Mouse (Mus musculus): ENCODE measurements at regions not wholly inside any gene's neighbourhood (a gene's known extent, or its start where the extent isn't known, plus 50 kb on each side); places are given as distances from the start of the nearest gene placed in this dataset.

DNA sequence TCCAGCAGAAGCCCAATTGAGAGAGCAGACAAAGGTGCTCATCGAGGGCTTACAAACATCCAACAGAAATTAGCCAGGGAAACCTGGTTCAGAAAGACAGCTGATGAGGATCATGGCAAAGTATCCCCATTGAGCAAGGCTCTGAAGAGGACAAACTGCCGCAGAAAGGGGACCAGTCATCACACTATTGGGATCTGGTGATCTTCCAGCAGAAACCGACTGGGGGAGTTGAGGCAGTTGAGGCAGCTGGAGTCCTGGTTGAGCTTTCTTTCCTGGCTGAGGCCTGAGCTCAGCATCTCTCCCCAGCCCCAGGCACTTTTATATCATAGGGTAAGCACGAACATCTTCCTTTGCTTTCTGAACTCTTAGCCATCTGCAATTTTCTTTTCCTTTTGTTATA lies 282.7 kb downstream of the Insig2 start:
- no peak for DNase-seq (ENCODE audit: low spot score)

DNA sequence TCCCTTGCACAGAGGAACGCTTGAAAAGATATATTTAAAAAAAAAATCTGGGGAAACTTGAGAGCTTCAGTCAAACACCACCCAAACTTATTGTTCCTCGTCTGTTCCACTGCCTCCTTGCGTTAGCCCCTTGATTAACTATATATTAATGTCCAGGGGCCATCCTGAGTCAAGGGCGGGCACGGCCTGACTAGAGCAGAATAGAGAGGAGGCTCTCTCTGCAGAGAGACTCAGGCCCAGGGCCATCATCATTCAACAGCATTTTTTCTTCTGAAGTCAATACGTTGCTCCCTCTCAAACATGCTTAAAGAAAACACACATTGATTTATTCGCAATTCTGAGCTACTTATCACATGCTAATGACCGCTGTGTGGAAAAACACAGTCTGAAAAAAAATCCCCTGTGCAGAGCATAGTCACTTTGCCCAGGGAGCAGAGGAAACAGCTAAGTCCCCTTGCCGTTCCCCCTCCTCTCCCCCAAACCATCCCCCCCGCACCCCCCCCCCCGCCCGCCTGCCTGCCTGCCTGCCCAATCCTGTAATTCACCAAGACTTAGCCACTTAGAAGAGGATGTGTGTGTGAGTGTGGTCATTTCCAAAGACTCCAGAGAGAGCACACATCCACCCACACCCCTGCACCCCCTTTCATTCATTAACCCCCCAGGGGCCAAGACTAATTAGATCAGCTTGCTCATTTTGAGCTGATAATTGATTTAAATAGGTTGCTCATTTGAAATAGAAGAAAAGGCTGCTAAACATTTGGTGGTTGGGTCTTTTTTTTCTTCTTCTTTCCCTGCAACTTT lies 281.5 kb downstream of the Insig2 start:
- no peak for DNase-seq (ENCODE audit: low spot score)

DNA sequence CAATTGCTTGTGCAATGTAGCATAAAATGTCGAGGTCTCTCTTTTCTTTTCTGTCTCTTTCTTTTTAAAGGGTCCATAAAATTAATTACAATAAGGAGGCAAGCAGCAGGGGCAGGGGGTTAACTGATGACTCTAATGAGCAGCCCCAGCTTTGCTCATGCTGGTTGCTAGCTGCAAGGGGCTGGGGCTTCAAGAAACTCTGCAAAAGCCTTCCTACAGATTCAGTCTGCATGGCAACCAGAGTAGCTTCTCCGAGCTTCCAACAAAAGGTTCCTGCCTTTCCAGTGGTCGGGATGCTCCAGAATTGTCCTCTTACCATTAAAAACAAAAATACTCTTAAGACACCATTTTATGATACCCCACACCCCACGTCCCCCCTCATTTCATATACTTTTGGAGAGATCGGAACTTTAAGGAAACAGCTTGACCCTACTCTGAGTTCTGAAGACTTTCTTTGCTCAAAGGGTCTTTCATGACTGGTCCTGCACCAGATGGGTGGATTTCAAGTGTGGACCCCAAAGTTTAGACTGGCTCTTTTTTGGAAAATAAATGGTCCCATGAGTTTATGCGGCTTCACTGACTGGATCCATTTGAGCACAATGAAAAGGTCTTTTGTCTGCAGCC lies 280.8 kb downstream of the Insig2 start:
- no peak for DNase-seq (ENCODE audit: low spot score)

DNA sequence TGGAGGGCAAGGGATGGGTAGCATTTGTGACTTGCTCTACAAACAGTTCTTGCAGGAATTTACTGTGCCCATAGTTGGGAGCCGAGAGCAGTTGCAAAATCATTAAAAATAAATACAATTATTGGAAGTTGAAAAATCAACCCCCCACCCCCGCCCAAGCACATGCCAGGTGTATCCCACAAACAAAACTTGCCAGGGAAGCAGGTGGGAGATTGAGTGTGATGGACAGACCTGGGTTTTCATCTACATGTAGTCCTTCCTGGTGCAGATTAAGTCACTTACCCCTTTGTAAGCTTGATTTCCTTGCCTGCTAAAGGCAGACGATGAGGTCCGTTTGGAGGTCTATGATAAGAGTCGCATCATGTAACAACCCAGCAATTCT lies 280.3 kb downstream of the Insig2 start:
- no peak for DNase-seq (ENCODE audit: low spot score)

DNA sequence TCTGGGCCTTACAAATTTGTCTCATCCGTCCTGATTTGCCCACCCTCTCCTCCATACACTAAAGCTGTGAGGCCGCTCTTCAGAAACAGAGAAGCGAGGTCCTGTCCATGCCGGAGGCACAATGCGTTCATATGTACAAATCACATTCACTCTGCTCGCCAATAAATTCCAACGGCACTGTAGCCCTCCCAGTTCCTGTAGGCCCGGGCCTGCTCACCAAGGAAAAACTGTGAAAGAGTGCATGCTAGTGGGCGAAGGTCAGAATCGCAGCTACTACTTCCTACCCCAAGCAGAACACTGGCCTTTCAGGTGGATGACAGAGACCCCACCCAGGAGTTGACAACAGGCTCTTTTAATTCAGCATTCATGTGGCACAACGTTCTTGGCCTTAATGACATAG lies 278.7 kb downstream of the Insig2 start:
- DNase-seq (ENCODE audit: low spot score): peak; percentile 10

DNA sequence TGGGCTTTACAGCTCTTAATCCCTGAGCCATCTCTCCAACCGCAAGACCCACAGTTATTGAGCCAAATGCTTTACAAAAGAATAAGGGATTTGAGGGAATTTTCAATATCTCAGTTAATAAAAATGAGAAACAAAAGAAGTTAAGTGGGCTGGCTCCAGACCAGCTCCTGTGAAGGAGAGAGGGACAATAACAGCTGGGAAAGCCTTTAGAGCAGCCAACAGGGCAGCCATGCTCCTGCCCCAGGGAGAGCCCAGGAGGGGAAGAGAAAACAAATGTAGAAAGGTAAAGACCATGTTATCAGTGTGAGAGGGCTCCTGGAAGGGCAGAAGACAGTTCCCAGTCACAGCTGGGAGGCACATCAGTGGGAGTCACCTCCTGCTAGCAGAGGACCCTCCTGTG lies 257.8 kb downstream of the Insig2 start:
- no peak for DNase-seq (ENCODE audit: low spot score)

DNA sequence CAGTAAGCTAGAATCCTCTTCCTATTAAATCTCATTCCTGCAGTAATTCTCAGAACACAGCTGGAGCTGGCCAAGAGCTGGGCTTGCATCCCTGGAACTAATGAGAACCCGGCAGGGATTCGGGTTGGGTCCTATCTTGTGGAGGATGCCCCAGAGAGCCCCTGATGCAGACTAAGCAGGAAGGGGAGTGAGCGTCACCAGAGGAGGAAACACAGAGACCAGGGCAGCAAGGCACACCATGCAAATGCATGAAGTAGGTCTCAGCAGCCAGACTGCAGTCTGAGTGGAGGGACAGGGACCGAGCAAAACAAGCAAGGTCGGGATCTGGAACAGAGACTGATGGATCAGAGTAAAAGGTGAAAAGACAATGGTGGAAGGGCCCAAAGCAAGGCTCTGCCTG lies 249.6 kb downstream of the Insig2 start:
- DNase-seq (ENCODE audit: low spot score): no peak

DNA sequence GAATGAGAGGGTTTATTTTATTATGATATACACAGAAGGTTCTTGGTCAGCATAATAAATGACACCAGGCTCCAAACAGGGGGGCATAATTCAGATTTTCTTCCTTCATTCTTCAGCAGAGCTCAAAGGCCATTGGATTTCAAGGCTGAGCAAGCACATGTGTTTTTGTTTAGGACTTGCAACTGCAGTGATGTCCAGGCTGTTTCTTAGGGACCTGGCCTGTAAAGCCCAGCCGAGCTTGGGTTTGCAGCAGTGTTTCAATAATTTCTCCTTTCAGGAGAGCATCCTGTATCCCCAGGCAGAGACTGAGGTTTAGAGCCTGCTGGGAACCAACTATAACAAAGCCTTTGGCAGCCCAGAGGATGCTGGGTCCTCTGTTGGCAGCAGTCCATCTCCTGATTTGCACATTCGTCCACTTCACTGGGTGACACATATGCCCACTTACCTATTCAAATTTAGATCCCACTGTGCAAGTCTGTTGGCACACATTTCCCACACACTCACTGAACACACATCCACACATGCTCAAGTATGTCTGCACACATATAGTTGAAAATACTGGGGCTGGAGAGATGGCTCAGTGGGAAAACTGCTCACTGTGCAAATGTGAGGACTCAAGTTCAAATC lies 247.2 kb downstream of the Insig2 start:
- no peak for DNase-seq (ENCODE audit: low spot score)

DNA sequence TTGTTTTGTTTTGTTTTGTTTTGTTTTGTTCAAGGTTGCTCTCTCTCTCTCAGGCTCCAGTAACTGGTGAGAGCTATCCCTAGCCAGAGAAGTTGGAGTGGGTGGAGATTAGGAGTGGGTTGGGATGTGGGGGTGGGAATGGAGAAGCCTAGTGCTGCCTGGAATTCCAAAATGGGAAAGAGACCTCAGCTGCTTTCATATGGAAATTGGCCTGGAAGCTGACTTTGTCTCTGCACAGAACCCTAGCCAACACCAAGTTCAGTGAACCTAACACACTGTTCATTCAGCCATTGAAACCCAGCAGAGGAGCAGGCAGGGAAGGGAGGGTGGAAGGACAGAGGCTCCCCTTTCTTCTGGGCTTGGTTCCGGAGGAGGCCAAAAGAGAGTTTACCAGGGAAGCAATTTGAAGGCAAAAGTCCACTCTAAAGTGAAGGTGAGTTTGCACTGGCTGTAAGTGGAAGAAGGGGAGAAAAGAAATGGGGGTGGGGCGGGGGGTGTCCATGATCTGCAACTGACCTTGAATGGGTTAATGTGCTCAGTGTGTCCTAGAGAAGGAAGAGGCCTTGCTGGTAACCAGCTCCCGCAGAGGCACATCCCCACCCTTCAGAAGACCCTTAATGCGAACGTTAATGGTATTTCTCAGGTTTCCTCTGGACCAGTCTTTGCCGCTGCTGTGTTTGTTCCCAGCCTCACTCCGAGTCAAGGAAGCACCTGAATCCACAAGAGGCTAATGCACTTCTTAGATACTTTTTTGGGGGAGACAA lies 245.1 kb downstream of the Insig2 start:
- DNase-seq (ENCODE audit: low spot score): no peak

DNA sequence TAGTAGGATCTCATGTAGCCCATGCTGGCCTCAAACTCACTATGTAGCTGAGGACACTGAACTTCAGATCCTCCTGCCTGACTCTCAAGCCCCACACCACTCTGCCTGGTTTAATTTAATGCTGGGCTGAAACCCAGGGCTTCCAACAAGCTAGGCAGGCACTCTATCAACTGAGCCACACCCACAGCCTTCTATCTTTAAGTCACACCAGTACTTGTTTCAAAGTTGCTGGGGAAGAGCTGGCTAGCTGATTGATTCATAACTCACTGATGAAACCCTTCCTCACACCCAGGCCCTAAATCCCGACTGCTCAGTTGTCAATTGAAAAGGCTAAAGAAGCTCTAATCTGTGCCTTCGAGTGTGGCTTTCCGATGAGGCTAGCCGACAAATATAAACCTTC lies 241.8 kb downstream of the Insig2 start:
- no peak for DNase-seq (ENCODE audit: low spot score)

DNA sequence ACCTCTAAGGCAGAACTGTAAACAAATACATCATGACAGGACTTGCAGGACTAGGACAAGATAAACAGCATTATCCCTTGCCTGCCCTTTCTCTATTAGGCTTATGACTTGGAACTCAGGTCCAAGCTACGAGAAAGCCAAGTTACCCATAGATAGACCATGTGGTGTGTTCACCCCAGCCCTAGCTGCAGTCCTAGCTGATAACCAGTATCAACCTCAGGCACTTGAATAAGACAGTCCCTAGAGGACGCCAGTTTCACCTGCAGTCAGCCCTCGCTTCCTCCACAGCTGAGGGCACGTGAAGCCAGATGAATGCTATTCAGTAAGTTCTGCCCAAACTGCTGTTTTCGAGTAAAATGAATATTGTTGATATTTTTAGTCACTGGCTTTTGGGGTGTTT lies 239.5 kb downstream of the Insig2 start:
- DNase-seq (ENCODE audit: low spot score): no peak

DNA sequence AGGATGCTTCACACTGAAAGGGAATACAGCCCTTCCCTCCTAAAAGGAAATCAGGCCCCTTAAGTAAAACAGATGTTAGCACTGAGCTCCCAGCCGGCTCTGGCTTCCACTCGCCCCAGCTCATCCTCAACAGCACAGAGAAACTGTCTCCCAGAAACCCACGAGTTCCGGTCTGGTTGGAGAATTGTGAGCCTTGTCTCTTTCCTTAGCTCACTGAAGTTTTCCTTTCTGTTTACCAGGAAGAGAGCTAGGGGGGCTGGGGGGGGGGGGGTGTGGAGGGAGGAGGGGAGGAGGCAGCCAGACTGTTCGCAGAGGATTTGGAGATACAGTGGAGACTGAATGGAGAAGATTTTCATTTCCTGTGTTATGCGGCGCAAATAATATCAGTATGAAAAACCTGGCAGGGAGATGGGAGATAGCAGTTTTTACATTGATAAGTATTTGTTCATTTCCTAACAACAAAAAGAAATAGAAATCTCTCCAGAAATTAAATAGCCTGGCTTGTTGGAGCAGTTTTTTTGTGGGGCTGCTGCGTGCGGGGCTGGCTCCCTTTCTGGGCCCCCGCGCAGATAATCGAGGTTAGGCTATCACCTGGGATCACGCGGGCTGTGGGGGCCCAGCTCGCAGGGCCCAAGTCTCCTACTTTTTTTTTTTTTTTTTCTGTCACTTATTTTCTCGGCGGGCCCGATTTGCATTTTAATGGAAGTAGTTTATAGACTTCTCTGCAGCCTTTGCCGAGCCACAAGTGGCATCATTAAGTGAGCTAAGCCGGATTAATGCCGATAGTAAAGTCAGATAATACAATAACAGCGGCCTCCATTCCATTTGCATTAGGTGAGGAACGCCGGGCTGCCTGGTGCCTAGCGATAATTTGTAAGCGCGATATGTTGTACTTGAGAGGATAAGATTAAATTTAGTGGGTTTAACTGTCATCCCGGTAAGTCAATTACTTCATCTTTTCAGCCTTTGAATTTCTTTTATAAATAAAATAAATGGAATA lies 235.5 kb downstream of the Insig2 start:
- peak; percentile 15 for DNase-seq (ENCODE audit: low spot score)

DNA sequence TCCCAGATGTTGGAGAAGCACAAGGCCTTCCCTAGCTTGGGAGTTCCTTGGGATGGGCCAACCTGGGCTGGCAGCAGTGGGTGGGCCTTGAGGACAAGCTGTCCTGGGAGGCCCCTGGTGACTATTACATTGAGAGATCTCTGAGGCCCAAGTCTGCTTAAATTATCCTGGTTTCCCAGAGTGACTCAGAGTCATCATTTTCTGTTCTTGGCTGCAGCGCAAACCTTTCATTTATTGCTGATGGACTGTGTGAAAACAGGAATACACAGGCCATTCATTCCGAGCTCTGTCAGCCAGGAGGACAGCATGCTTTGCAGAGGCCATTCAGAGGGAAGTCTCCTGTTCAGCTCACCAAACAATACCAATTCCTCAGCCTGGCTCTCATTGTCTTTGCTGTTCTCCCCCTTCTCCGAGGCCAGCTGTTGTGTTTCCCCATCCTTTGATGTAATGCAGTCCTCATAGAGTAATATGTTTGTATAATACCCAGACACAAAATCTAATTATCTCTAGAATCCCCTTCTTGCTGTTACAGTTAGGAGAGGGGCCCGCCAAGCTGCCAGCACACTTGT lies 220.5 kb downstream of the Insig2 start:
- DNase-seq (ENCODE audit: low spot score): peak; percentile 8

DNA sequence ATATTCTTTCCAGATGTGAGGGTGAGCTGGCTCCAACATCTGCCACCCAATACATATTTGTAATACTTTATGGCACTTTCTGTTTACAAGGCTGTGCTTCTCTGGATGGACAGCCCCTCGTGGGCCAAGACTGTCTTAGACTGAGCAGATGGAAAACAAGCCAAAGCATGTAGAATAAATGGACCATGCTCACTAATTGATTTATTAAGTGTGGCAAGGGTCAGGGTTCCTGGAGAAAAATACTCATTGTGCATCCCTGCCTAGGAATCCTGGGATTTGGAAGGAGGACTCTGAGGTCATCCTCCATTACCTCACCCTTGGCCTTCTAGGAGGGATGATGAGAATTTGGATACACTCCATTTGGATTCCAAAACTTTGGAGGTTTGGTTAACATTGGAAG lies 219.9 kb downstream of the Insig2 start:
- no peak for DNase-seq (ENCODE audit: low spot score)

DNA sequence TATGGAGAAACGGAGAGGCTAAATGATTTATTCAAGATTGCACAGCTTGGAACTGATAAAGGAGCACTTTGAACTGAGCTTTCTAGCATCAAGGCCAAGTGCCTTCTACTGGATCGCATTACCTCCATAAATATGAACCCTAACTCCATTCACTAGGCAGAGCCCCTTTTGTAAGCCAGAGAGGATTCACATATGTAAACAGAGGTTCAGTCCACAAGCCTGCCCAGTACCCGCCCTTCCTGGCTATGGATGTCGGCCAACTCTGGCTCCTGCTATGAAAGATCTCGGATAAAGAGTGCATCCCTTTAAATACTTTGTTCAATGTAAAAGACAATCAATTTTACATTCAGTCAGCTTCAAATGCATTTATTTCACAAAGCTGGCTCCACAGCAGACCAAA lies 215.8 kb downstream of the Insig2 start:
- DNase-seq (ENCODE audit: low spot score): peak; percentile 34

DNA sequence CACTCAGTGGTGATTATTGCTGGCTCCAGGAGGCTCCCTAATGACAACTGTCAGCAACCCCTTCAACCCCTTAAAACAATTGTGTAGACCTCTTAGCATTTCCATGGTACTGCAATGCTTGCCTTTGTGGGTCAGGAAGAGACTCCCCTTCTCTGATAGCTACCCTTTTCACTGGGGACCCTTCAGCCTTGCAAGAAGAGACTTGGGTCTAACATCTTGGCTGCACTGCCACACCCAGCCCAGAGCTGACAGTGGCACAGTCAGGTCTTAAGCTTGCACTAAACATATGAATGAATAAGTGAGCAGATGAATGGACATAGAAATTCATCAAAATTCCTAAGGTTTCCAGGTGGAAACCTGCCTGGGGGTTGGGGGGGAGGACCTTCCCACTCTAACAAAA lies 209.0 kb downstream of the Insig2 start:
- DNase-seq (ENCODE audit: low spot score): no peak

DNA sequence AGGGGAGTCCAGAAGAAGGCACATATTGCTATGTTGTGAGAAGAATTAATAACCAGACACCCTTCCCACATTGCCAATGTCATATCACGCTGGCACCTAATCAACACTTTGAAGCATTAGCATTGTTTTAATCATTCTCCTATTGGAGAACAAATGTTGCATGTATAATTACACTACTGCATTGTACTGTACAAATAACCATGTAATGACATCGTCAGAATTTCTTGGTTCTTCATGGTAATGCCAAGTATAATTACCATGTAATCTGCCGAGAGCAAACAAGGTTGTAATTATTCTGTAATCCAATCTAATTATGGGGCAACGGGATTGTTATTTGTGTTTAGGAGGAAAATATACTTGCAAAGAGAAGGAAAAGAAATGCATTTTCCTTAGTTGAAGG lies 196.1 kb downstream of the Insig2 start:
- DNase-seq (ENCODE audit: low spot score): no peak

DNA sequence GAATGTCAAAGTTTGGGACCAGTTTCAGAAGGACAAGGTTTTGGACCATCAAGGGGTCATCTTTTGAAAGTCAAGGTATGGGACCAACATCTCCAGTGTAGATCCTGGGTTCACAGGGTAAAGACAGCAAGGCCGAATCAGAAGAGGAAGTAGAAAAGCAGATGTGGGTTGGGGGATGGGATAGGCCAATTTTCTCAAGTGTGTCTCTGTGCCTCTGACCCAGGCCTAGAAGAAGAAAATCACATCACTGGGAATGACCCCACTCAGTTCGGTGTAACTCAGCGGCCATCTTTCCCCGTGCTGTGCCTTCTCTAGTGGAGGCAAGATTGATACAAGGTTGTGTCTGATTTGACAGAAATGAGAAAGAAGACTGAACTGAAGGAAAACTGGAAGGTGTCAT lies 195.5 kb downstream of the Insig2 start:
- no peak for DNase-seq (ENCODE audit: low spot score)

DNA sequence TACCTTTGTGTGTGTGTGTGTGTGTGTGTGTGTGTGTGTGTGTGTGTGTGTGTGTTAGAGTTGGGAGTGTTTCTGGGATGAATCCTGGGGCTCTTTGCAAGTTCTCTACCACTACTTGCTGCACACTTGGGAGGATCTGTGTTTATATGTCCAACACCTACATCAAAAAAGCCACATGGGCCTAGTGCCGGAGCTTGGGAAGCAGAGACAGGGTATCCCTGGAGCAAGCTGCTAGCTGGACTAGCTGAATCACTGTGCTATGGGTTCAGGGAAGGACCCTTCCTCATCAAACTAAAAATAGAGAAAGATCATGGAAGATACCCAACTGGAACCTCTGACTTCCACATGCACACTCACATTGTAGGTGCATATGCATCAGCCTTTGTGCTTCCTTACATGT lies 187.4 kb downstream of the Insig2 start:
- no peak for DNase-seq (ENCODE audit: low spot score)

DNA sequence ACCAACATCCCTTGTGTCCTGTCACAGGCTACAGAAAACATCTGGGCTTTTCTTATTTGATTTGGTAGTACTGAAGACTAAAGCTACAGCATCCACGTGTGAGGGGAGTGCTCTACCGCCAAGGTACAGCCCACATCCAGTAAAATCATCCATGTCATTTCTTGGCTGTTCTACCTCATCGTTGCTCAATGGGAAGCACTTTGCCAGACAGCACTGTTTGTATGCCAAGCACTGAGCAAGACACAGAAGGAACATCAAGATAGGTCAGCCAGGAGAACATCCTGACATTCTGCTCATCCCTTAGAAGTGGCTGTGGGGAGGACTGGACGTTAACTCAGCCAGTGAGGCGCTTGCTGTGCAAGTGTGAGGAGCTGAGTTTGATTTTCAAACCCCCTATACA lies 178.9 kb downstream of the Insig2 start:
- peak; percentile 40 for DNase-seq (ENCODE audit: low spot score)

DNA sequence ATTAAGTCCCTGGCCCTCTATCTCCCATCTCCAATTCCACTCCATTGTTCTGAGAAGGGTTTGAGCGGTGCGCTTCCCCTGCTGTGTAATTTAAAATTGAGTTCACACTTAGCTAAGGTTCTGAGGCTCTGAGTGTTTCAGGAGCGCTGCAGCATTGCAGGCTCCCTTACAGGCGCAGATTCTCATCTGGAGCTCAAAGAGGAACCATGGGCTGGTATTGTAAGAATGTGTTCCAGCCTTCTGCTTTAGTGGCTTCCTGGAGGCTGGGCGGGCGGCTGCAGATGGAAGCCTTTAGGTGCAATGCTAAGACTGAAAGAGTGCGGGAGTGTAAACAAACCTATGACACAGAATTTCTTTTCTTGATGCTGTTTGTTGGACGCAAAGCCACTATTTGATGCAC lies 177.8 kb downstream of the Insig2 start:
- no peak for DNase-seq (ENCODE audit: low spot score)
